Mouse (Mus musculus) embryonic facial prominence, embryonic 15.5 days (tissue): ENCODE data around the gene Adh7. TPM values are rescaled to one million over a fixed set of nuclear protein-coding genes. Genes with fewer than 3 reads are reported as not detected.

Experiments used
- ATAC-seq: fragments of 200-750 bp; cut with Nextera tagmentation; 2 replicates; pipeline ENCODE4 v1.8.0; 2017; ENCODE audit warnings: low read depth, moderate TSS enrichment; ENCODE audit not compliant: insufficient number of reproducible peaks, low FRiP score, low TSS enrichment
- H3K27ac ChIP-seq: fragments of 300-500 bp; sonication (generic); replicated peaks from 2 replicates; pipeline ENCODE4 v1.5.1; 2015; ENCODE audit warnings: mild to moderate bottlenecking, inconsistent platforms
- H3K27me3 ChIP-seq: fragments of 300-500 bp; sonication (generic); 2 replicates; pipeline ENCODE4 v1.6.1; 2015; ENCODE audit warnings: inconsistent platforms
- H3K36me3 ChIP-seq: fragments of 300-500 bp; sonication (generic); 2 replicates; pipeline ENCODE4 v1.6.1; 2015; ENCODE audit warnings: mild to moderate bottlenecking, inconsistent platforms
- H3K4me1 ChIP-seq: fragments of 300-500 bp; sonication (generic); 2 replicates; pipeline ENCODE4 v1.6.1; 2015; ENCODE audit warnings: inconsistent platforms
- H3K4me2 ChIP-seq: fragments of 300-500 bp; sonication (generic); replicated peaks from 2 replicates; pipeline ENCODE4 v1.6.1; 2015; ENCODE audit warnings: mild to moderate bottlenecking, inconsistent platforms
- H3K4me3 ChIP-seq: fragments of 300-500 bp; sonication (generic); replicated peaks from 2 replicates; pipeline ENCODE4 v1.5.1; 2015; ENCODE audit warnings: mild to moderate bottlenecking, inconsistent platforms
- H3K9ac ChIP-seq: fragments of 300-500 bp; sonication (generic); 2 replicates; pipeline ENCODE4 v1.6.1; 2015; ENCODE audit warnings: inconsistent platforms
- H3K9me3 ChIP-seq: fragments of 300-500 bp; sonication (generic); replicated peaks from 2 replicates; pipeline ENCODE4 v1.6.1; 2016; ENCODE audit warnings: inconsistent platforms
- WGBS: fragments of 180-500 bp; shearing (Covaris S2); methylation state at CpG from one replicate; pipeline ENCODE4 v1.1.7; 2015; 5-methylcytosine and 5-hydroxymethylcytosine counted together
- polyA plus RNA-seq: library from polyadenylated mRNA; unstranded; fragments of >200 nt; fragmentation: Nextera tagmentation; extraction: Ambion mirVana; gene quantifications from 2 replicates; pipeline ENCODE4 v1.2.1, GENCODE M21; 2015

Gene Adh7
- polyA plus RNA-seq, 1 experiment from 2014 or later: 8.1 TPM

DNA sequence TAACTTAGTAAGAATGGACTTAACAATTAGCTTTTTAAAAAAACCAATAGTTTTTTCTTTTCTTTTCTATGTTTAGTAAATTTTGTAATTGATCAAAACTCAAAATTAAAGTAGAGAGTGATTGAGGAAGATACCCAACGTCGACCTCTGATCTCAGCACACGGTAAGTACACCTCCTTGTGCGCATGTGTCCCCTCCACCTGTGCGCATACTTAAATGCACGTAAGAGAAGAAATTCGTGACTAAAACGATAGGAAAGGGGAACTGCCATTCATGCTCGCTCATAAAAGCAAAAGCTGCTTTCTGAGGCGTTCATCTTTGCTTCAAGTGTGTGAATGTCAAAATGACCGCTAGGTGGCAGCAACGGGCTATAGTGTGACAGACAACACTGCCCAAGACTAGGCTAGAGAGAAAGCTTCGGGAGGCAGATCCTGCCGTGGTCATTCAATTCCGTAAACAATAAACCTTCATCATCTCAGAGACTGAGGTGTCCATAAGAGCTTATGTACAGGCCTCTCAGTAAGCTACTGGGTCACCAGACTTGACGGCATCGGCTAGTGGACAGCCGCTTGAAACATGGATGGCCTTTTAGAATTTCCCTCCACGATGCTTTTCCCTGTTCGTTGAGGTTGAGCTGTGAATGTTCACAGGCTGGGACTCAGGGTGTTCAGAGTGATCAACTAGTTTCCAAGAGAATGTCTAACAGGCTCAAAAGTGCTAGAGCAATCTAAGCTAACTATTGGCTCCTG is 19.4 kb upstream of the Adh7 start:
- H3K27ac ChIP-seq: no peak overlapping the region
- H3K9ac ChIP-seq: no peak overlapping the region
- no peaks in the 10 kb centered on the region for H3K36me3 ChIP-seq
- WGBS: 26% methylated on average over 20 of the region's 20 CpGs
- ATAC-seq: peak; percentile 79
- H3K4me2 ChIP-seq: peak overlapping the region; percentile 37
- H3K4me3 ChIP-seq: peak overlapping the region; percentile 25
- H3K4me1 ChIP-seq: peaks cover 12% of the 10 kb centered on the region
- no peaks in the 10 kb centered on the region for H3K9me3 ChIP-seq
- no peaks in the 10 kb centered on the region for H3K27me3 ChIP-seq

DNA sequence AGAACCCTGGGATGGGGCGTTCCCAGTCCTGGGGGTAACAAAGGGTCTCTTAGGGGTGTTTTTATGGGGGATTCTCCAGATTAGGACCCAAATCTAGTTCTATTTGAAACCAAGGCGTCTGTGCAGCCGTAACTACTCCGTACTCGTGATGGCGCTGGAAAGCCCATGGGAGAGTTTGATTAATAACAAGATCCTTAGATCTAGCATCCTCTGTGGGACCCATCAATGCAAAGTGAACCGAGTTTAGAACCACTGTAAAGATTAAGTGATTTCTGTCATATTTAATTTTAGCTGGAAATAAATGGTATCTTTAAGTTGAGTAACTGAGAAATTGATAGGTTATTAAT is 18.9 kb upstream of the Adh7 start:
- no peaks in the 10 kb centered on the region for H3K36me3 ChIP-seq
- H3K9ac ChIP-seq: no peak overlapping the region
- no peaks in the 10 kb centered on the region for H3K9me3 ChIP-seq
- no peak for ATAC-seq
- H3K27ac ChIP-seq: no peak overlapping the region
- H3K4me2 ChIP-seq: no peak overlapping the region
- H3K4me3 ChIP-seq: no peak overlapping the region
- peaks cover 12% of the 10 kb centered on the region for H3K4me1 ChIP-seq
- WGBS: 77% methylated on average over 7 of the region's 7 CpGs
- H3K27me3 ChIP-seq: no peaks in the 10 kb centered on the region

DNA sequence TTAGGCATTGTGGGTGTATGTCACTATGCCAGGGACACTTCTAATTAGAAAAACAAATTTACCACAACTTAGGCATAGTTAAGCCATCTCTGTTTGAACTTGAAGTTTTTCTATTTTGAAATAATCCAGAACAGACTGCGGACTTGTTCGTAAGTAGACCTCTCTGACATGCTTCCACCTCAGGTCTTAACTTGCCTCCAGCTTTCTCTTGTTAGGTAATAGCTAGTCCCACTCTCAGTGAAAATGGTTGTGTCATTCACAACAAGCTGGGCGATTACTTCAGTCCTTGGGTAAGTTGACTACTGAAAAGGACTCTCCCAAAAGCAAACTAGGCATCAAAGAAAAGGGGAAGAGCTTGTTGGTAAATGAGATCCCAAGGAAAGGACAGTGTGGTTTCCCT is 8.7 kb upstream of the Adh7 start:
- no peaks in the 10 kb centered on the region for H3K4me1 ChIP-seq
- H3K4me3 ChIP-seq: no peak overlapping the region
- H3K27me3 ChIP-seq: no peaks in the 10 kb centered on the region
- no peak overlapping the region for H3K9ac ChIP-seq
- no peaks in the 10 kb centered on the region for H3K9me3 ChIP-seq
- H3K36me3 ChIP-seq: no peaks in the 10 kb centered on the region
- no peak overlapping the region for H3K27ac ChIP-seq
- ATAC-seq: no peak
- 57% methylated on average over 3 of the region's 3 CpGs for WGBS
- no peak overlapping the region for H3K4me2 ChIP-seq

DNA sequence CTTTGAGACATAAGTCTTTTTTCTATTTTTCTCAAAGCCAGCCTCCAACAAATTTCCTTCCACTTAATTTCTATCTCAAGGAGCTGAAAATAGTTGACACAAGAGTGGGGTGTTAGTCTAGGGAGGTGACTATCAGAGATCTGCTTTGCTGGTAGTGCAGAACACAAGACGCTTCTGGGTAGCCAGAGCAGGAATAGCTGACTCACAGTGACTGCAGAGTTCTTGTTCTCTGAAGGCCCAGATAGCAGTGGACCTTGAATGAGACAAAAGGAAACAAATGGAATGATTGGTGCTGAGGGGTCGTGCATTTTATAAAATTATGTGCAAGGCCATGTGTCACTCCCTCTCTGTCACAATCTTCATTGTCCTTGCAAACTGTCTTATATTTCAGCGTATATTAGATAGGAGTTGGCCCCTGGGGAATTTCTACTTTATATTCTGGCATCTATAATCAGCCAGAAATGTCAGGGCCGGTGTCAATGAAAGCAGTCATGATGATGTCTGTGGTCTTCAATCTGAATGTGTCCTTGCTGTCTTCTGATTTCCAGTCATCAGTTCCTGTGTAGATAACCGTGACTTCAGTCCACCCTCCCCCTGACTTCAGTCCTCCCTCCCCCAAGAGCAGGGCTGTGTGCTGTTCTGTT is 7.0 kb upstream of the Adh7 start:
- Histone ChIP-seq H3K9me3 (no peaks in the 10 kb centered on the region), H3K36me3 (no peaks in the 10 kb centered on the region), H3K27me3 (no peaks in the 10 kb centered on the region), H3K4me3 (no peak overlapping the region), H3K4me1 (0 out of 2 replicates have a peak, but pooled peaks cover 2% of the 10 kb centered on the region), H3K27ac (no peak overlapping the region), H3K4me2 (no peak overlapping the region), H3K9ac (no peak overlapping the region)
- WGBS: 81% methylated on average over 5 of the region's 5 CpGs
- ATAC-seq: no peak

DNA sequence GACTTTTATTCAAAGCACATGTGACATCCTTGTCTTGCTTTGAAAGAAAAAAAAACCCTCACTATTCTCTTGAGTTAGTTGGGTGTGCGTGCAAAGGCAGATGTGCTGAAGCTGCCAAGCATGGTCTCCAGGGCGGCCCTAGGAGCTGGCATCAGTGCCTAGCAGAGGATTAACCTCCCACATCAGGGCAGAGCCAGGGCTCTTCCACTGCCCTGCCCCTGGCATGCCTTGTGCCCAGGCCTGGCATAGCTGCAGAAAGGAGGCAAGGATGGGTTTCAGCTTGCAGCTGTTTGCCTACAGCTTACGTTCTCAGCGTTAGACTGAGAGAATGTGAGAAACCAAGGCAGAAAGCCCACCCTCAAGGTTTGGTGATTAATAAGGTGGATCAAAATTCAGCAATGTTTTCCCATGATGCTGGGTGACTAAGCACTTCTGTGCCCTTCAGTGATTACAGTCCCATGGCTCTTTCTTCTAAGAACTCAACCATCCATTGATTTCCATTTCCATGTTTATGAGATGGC is 5.1 kb upstream of the Adh7 start:
- WGBS: 67% methylated on average over 4 of the region's 4 CpGs
- ATAC-seq: no peak
- H3K27ac ChIP-seq: no peak overlapping the region

GRCm38 (mm10) chr3:138215395-138215989 is 2.1 kb upstream of the Adh7 start:
- Histone ChIP-seq H3K4me2 (no peak overlapping the region), H3K27me3 (no peaks in the 10 kb centered on the region), H3K4me3 (no peak overlapping the region), H3K27ac (peak overlapping the region; percentile 36; the same call in 1 of the 2 replicates), H3K9ac (no peak overlapping the region), H3K36me3 (no peaks in the 10 kb centered on the region), H3K4me1 (peaks cover 18% of the 10 kb centered on the region; the same call in 1 of the 2 replicates), H3K9me3 (no peaks in the 10 kb centered on the region)
- ATAC-seq: no peak
- WGBS: 42% methylated on average over 11 of the region's 11 CpGs

More for the DNA sequence above, 5.1 kb upstream of the Adh7 start:
- no peaks in the 10 kb centered on the region for H3K36me3 ChIP-seq
- H3K4me1 ChIP-seq: peaks cover 10% of the 10 kb centered on the region; the same call in 1 of the 2 replicates
- H3K4me3 ChIP-seq: no peak overlapping the region
- H3K4me2 ChIP-seq: no peak overlapping the region
- H3K9ac ChIP-seq: no peak overlapping the region
- no peaks in the 10 kb centered on the region for H3K9me3 ChIP-seq
- H3K27me3 ChIP-seq: no peaks in the 10 kb centered on the region

DNA sequence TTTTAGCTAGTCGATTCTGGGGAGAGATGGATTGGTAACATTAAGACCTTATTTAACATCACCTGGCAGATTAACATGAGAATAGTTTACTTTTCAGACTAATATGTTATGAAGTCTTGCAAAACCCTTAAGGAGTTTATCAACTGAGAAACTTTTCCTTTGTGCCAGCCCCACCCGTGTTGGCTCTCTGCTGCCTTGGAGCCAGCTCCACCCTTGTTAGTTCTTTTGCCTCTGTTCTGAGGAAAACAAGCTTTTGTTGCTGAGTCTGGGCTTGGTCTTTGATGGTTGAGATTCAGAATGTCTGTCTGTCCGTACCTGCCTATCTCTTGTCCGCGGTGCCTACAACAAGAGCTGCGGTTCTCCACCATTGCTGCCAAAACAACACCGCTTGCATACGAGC is 1.5 kb upstream of the Adh7 start:
- Histone ChIP-seq H3K4me3 (no peak overlapping the region), H3K9ac (no peak overlapping the region), H3K36me3 (no peaks in the 10 kb centered on the region), H3K4me1 (peaks cover 18% of the 10 kb centered on the region; the same call in 1 of the 2 replicates), H3K27me3 (no peaks in the 10 kb centered on the region), H3K27ac (0 out of 2 replicates have a peak overlapping the region, but pooled peaks have one; percentile 8), H3K9me3 (no peaks in the 10 kb centered on the region), H3K4me2 (no peak overlapping the region)
- no peak for ATAC-seq
- WGBS: 73% methylated on average over 8 of the region's 8 CpGs

- no peaks in the 10 kb centered on the region for H3K9me3 ChIP-seq
- WGBS: 80% methylated on average over 11 of the region's 11 CpGs
- H3K27me3 ChIP-seq: no peaks in the 10 kb centered on the region
- no peak for ATAC-seq
- peaks cover 13% of the 10 kb centered on the region; the same call in 1 of the 2 replicates for H3K4me1 ChIP-seq
- H3K4me2 ChIP-seq: no peak overlapping the region
- no peak overlapping the region for H3K9ac ChIP-seq
- H3K4me3 ChIP-seq: no peak overlapping the region
- H3K27ac ChIP-seq: no peak overlapping the region
- no peaks in the 10 kb centered on the region for H3K36me3 ChIP-seq
Observed at GRCm38 (mm10) chr3:138221116-138221515, 3.6 kb downstream of the Adh7 start.

DNA sequence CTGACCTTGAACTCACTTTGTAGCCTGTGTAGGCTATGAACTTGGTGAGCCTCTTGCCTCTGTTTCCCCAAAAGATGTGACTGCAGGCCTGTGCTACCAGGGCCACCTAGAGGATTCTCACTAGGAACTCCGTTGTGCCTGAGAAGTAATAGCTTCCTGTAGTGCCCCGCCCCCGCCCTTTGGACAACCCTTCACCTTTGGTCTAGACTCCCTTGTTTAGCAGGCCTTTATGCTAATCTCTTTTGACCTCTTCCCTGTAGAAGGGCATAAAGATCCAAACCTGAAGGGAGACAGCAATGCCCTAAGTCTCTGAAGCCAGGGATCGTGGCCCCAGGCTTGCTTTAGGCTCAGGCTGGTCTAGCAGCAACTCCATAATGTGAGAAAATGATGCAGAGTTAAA is 5.0 kb downstream of the Adh7 start:
- ATAC-seq: no peak
- WGBS: 65% methylated on average over 4 of the region's 4 CpGs
- H3K27me3 ChIP-seq: no peaks in the 10 kb centered on the region
- peaks cover 8% of the 10 kb centered on the region; the same call in 1 of the 2 replicates for H3K4me1 ChIP-seq
- H3K9ac ChIP-seq: no peak overlapping the region
- no peak overlapping the region for H3K4me2 ChIP-seq
- no peaks in the 10 kb centered on the region for H3K9me3 ChIP-seq
- no peaks in the 10 kb centered on the region for H3K36me3 ChIP-seq
- H3K4me3 ChIP-seq: no peak overlapping the region
- H3K27ac ChIP-seq: no peak overlapping the region

DNA sequence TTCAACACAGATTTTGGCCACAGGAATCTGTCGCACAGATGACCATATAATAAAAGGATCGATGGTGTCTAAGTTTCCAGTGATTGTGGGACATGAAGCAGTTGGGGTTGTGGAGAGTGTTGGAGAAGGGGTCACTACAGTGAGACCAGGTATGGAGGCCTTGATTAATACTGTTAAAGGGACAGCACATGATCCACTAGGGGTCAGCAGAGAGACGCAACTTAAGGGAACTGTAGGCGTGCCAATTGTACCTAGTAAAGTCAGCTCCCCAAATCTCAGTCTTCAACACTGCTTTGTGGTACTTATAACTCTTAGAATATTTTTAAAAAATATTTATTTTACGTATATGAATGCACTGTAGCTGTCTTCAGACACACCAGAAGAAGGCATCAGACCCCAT is 5.4 kb downstream of the Adh7 start:
- no peak for ATAC-seq
- Histone ChIP-seq H3K36me3 (no peaks in the 10 kb centered on the region), H3K27ac (no peak overlapping the region), H3K4me1 (peaks cover 3% of the 10 kb centered on the region; the same call in 1 of the 2 replicates), H3K27me3 (no peaks in the 10 kb centered on the region), H3K9me3 (no peaks in the 10 kb centered on the region), H3K4me3 (no peak overlapping the region), H3K4me2 (no peak overlapping the region), H3K9ac (no peak overlapping the region)
- WGBS: 62% methylated on average over 5 of the region's 5 CpGs

DNA sequence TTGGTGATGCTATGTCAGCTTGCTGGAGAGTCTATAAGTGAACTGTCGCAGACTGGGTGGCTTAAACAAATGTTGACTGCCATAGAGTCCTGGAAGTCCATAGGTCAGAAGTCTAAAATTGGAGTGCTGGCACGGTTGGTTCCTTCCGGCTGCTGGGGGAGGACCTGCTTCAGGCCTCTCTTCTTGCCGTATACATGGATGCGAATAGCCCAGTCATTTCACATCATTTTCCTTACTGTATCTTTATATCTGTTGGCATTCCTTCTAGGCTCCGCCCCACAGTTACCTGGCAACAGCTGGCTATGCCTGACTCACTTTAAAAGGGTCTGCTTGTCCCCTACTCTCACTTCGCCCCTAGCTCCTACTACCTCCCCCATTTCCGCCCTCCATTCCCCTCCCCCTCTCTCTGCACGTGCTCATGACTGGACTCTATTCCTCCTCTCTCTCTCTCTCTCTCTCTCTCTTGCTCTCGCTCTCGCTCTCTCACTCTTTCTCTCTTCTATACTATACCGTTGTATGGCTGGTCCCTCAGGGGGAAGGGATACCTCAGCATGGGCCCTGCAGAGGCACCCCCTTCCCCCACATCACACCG is 6.9 kb downstream of the Adh7 start:
- WGBS: 80% methylated on average over 13 of the region's 13 CpGs
- no peak overlapping the region for H3K4me2 ChIP-seq
- ATAC-seq: no peak

More for the DNA sequence above, 6.9 kb downstream of the Adh7 start:
- Histone ChIP-seq H3K36me3 (no peaks in the 10 kb centered on the region), H3K4me3 (no peak overlapping the region), H3K9ac (no peak overlapping the region), H3K27me3 (no peaks in the 10 kb centered on the region), H3K9me3 (no peaks in the 10 kb centered on the region), H3K27ac (no peak overlapping the region), H3K4me1 (no peaks in the 10 kb centered on the region; the same call in 1 of the 2 replicates)
